8 mouse cellular contexts compared by ENCODE assay signal in genomic region chrX:53052652-53053500, GRCm38 (mm10).
DNase-seq lines count a peak whose midpoint lies in the region; ATAC-seq and TF ChIP-seq lines count a peak whose summit lies in the region.

No protein-coding gene starts in this region.

- 10% methylated on average over 13 of the region's 13 CpGs for WGBS in lung, embryonic 14.5 days
- 23% methylated on average over 13 of the region's 13 CpGs for WGBS in hindbrain, embryonic 12.5 days
- 16% methylated on average over 13 of the region's 13 CpGs for whole genome bisulfite sequencing in lung, embryonic 16.5 days

- H3K4me2 ChIP-seq in lung, embryonic 14.5 days = peak overlapping the region; percentile 59
- H3K4me2 ChIP-seq in hindbrain, embryonic 12.5 days (replicated peaks) = peak overlapping the region; percentile 21; the same call in 1 of the 2 replicates
- peak overlapping the region; percentile 53 for H3K4me2 ChIP-seq in lung, embryonic 16.5 days (ENCODE audit: low read depth, low read length)

- H3K4me1 ChIP-seq in lung, embryonic 14.5 days (ENCODE audit: insufficient read depth) = 0 out of 2 replicates have a peak, but pooled peaks cover 3% of the 10 kb centered on the region
- H3K4me1 ChIP-seq in hindbrain, embryonic 12.5 days = peaks cover 3% of the 10 kb centered on the region; the same call in 1 of the 2 replicates
- H3K4me1 ChIP-seq in lung, embryonic 16.5 days (replicated peaks; ENCODE audit: control insufficient read depth, insufficient read depth, low read length) = peaks cover 5% of the 10 kb centered on the region; the same call in 1 of the 2 replicates

- no peak for TF ChIP-seq CTCF in lung, embryonic 14.5 days (IDR thresholded peaks at IDR 0.05; ENCODE audit: low read depth)

- no peak overlapping the region for H3K9ac ChIP-seq in lung, embryonic 14.5 days
- no peak overlapping the region for H3K9ac ChIP-seq in hindbrain, embryonic 12.5 days
- H3K9ac ChIP-seq in lung, embryonic 16.5 days (ENCODE audit: low read length) = peak overlapping the region; percentile 20; the same call in 1 of the 2 replicates

- H3K27me3 ChIP-seq in lung, embryonic 14.5 days (ENCODE audit: insufficient read depth, low read length) = no peaks in the 10 kb centered on the region
- peaks cover 14% of the 10 kb centered on the region; the same call in 1 of the 2 replicates for H3K27me3 ChIP-seq in hindbrain, embryonic 12.5 days
- H3K27me3 ChIP-seq in lung, embryonic 16.5 days (ENCODE audit: control insufficient read depth, insufficient read depth, low read depth, low read length) = no peaks in the 10 kb centered on the region

- ATAC-seq in lung, embryonic 14.5 days (ENCODE audit: insufficient read depth) = peak; percentile 53
- no peak; the same call in 1 of the 2 replicates for ATAC-seq in hindbrain, embryonic 12.5 days (ENCODE audit: low FRiP score)
- ATAC-seq in lung, embryonic 16.5 days (ENCODE audit: low read depth) = peak; percentile 53

- H3K9me3 ChIP-seq in lung, embryonic 14.5 days (ENCODE audit: low read depth, low read length) = no peaks in the 10 kb centered on the region
- H3K9me3 ChIP-seq in hindbrain, embryonic 12.5 days (replicated peaks) = no peaks in the 10 kb centered on the region
- H3K9me3 ChIP-seq in lung, embryonic 16.5 days (ENCODE audit: control insufficient read depth, low read length) = no peaks in the 10 kb centered on the region

- peaks cover 14% of the 10 kb centered on the region; the same call in 1 of the 2 replicates for H3K36me3 ChIP-seq in lung, embryonic 14.5 days (ENCODE audit: insufficient read depth)
- no peaks in the 10 kb centered on the region for H3K36me3 ChIP-seq in hindbrain, embryonic 12.5 days
- no peaks in the 10 kb centered on the region for H3K36me3 ChIP-seq in lung, embryonic 16.5 days (ENCODE audit: control insufficient read depth, insufficient read depth, low read length)

- H3K4me3 ChIP-seq in lung, embryonic 14.5 days (ENCODE audit: low read depth, low read length) = peak overlapping the region; percentile 57; the same call in 1 of the 2 replicates
- H3K4me3 ChIP-seq in hindbrain, embryonic 12.5 days = no peak overlapping the region
- no peak overlapping the region; the same call in none of the 2 replicates for H3K4me3 ChIP-seq in lung, embryonic 16.5 days (ENCODE audit: low read length)

- DNase-seq in lung, embryonic 14.5 days = peak; percentile 84
- no peak for DNase-seq in lung, adult 18-20 months
- peak; percentile 80 for DNase-seq in embryo, embryonic 10 days (ENCODE audit: low spot score)
- DNase-seq in testis, postnatal 14 days (ENCODE audit: low spot score) = peak; percentile 37
- no peak for DNase-seq in layer of hippocampus, postnatal 10 days (ENCODE audit: low spot score in 2 of 2)
- DNase-seq in right cerebral cortex, postnatal 4 days = no peak

- H3K27ac ChIP-seq in lung, embryonic 14.5 days (ENCODE audit: low read depth) = peak overlapping the region; percentile 79; the same call in 1 of the 2 replicates
- H3K27ac ChIP-seq in hindbrain, embryonic 12.5 days = no peak overlapping the region
- H3K27ac ChIP-seq in lung, embryonic 16.5 days (ENCODE audit: low read length) = peak overlapping the region; percentile 75

Comparison
In these comparisons a context has a peak if more than half of its experiments do, and no peak if none do; other contexts are left out.
1. DNase-seq: peak in lung, embryonic 14.5 days (single experiment), embryo, embryonic 10 days (single experiment) and testis, postnatal 14 days (single experiment); none in lung, adult 18-20 months (0 of 2), layer of hippocampus, postnatal 10 days (0 of 2) and right cerebral cortex, postnatal 4 days (single experiment).
2. Peak in every context shown above with its lines, with median percentiles within 50 percentile points of each other: H3K4me2 ChIP-seq.